Mouse (Mus musculus) forebrain, embryonic 15.5 days (tissue): ENCODE data around the gene Frmd4b. TPM values are rescaled to one million over a fixed set of nuclear protein-coding genes. Genes with fewer than 3 reads are reported as not detected.

Source experiments
- ATAC-seq: fragments of 200-750 bp; cut with Nextera tagmentation; replicated peaks from 2 replicates; pipeline ENCODE4 v1.8.0; 2017; ENCODE audit warnings: mild to moderate bottlenecking, moderate TSS enrichment, moderate library complexity
- H3K27ac ChIP-seq: fragments of 300-500 bp; sonication (generic); replicated peaks from 2 replicates; pipeline ENCODE4 v1.5.1; 2015; ENCODE audit warnings: mild to moderate bottlenecking, inconsistent platforms
- H3K27me3 ChIP-seq: fragments of 300-500 bp; sonication (generic); 2 replicates; pipeline ENCODE4 v1.6.1; 2015; ENCODE audit warnings: inconsistent platforms
- H3K36me3 ChIP-seq: fragments of 300-500 bp; sonication (generic); 2 replicates; pipeline ENCODE4 v1.6.1; 2015; ENCODE audit warnings: mild to moderate bottlenecking, inconsistent platforms
- H3K4me1 ChIP-seq: fragments of 300-500 bp; sonication (generic); 2 replicates; pipeline ENCODE4 v1.6.1; 2015; ENCODE audit warnings: inconsistent platforms
- H3K4me2 ChIP-seq: fragments of 300-500 bp; sonication (generic); replicated peaks from 2 replicates; pipeline ENCODE4 v1.6.1; 2015; ENCODE audit warnings: mild to moderate bottlenecking, inconsistent platforms
- H3K4me3 ChIP-seq: fragments of 300-500 bp; sonication (generic); 2 replicates; pipeline ENCODE4 v1.5.1; 2015; ENCODE audit warnings: mild to moderate bottlenecking, inconsistent platforms
- H3K9ac ChIP-seq: fragments of 300-500 bp; sonication (generic); replicated peaks from 2 replicates; pipeline ENCODE4 v1.6.1; 2015; ENCODE audit warnings: mild to moderate bottlenecking, inconsistent platforms
- H3K9me3 ChIP-seq: fragments of 300-500 bp; sonication (generic); 2 replicates; pipeline ENCODE4 v1.6.1; 2016; ENCODE audit warnings: inconsistent platforms
- WGBS: fragments of 180-500 bp; shearing (Covaris S2); methylation state at CpG from one replicate; pipeline ENCODE4 v1.1.7; 2015; ENCODE audit warnings: mixed read lengths; 5-methylcytosine and 5-hydroxymethylcytosine counted together
- polyA plus RNA-seq: library from polyadenylated mRNA; unstranded; fragments of >200 nt; fragmentation: Nextera tagmentation; extraction: Ambion mirVana; gene quantifications from 2 replicates; pipeline ENCODE4 v1.2.1, GENCODE M21; 2015

Gene Frmd4b
- polyA plus RNA-seq, 1 experiment from 2014 or later, result 49.0 TPM

- Histone ChIP-seq H3K27me3 (no peaks in the 10 kb centered on the region), H3K4me2 (no peak overlapping the region), H3K27ac (0 out of 2 replicates have a peak overlapping the region, but pooled peaks have one; percentile 17), H3K9ac (no peak overlapping the region), H3K36me3 (peaks cover 15% of the 10 kb centered on the region), H3K4me3 (no peak overlapping the region), H3K4me1 (peaks cover 11% of the 10 kb centered on the region), H3K9me3 (no peaks in the 10 kb centered on the region)
- 19% methylated on average over 3 of the region's 3 CpGs for WGBS
- ATAC-seq, result no peak
Observed at GRCm38 (mm10) chr6:97290687-97291086, 326.7 kb downstream of the Frmd4b start.

DNA sequence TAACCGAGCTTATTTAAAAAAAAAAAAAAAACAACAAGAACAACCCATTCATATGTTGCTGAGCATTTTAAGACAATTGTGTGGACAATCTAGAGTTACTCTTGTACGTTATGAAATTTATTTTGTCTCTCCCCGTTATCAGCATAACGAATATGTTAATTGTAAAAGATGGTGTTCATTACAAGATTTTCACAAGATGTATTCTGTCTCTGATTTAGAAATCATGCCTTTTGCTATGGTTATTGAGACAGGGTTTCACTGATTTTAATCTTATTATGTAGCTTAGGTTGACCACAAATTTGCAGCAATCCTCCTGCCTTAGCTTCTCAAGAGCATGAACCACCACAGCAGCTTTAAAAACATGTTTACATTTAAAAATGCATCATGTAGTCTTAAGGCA is 327.5 kb downstream of the Frmd4b start:
- H3K36me3 ChIP-seq, result peaks cover 7% of the 10 kb centered on the region; the same call in 1 of the 2 replicates
- 86% methylated on average over 4 of the region's 4 CpGs for WGBS
- ATAC-seq, result no peak

DNA sequence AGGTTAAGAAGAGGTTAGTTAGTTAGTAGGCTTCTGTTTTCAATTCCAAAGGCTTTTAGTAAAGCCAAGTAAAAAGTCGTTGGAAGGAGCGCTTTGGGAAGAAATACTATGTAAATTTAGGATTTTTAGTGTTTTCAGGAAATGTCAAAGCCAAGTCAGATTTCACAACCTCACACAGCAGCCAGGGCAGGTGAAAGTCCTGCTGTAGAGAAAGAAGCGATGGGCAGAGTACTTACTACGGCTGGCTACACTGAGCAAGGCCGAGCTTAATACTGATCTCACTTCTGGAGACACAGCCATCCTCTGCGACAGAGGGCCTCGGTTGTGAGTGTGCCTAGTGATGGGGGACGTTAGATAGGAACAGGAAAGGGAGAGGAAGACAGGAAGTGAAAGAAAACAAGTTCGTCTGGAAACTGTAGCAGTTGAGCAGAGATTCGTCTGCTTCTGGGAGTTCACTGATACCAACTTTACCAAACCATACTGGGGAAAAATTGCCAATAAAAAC is 328.0 kb downstream of the Frmd4b start:
- no peaks in the 10 kb centered on the region for H3K9me3 ChIP-seq
- ATAC-seq, result no peak
- H3K4me2 ChIP-seq, result no peak overlapping the region
- no peak overlapping the region for H3K27ac ChIP-seq
- H3K27me3 ChIP-seq, result no peaks in the 10 kb centered on the region
- H3K4me3 ChIP-seq, result no peak overlapping the region
- 79% methylated on average over 10 of the region's 10 CpGs for WGBS
- H3K4me1 ChIP-seq, result peaks cover 11% of the 10 kb centered on the region
- H3K9ac ChIP-seq, result no peak overlapping the region
- H3K36me3 ChIP-seq, result peaks cover 7% of the 10 kb centered on the region; the same call in 1 of the 2 replicates

More for the DNA sequence above, 327.5 kb downstream of the Frmd4b start:
- Histone ChIP-seq H3K27ac (no peak overlapping the region), H3K4me1 (peaks cover 11% of the 10 kb centered on the region), H3K4me3 (no peak overlapping the region), H3K9me3 (no peaks in the 10 kb centered on the region), H3K4me2 (no peak overlapping the region), H3K9ac (no peak overlapping the region), H3K27me3 (no peaks in the 10 kb centered on the region)

DNA sequence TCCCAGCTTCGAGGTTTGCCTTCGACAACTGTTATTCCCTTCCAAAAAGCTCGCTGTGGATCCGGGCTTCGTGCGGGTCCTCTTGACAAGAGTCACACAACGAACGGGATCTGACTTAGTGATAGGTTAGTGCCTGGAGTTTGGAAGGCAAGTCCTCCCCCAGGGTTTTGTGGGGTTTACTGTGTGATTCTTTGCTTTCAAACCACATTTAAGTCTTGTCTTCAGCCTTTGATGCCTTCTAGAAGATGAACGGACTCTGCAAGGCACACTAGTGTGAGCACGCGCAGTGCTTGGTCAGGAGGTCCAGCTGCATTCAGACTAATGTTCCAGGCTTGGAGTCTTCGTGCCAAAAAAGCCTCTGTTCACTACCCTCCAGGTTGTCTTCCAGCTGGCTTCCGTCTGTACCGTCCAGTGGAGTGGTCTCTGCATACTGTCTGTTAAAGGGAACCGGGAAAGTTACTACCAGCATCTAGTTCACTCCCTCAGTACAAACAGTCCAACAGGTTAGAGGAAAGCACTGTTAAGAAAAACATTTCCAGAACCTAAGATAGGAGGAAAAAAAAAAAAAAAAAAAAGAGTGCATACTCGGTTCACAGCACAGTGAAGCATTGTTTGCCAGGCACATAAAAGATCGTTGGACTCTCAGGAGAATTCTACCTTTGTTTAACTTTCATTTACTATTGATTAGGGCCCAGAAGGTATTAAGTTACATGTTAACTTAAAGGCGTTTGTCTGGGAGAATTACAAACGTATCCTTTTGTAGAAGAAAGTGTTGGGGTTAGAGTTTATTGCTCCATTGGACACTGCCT is 329.1 kb downstream of the Frmd4b start:
- no peak overlapping the region for H3K4me2 ChIP-seq
- no peak for ATAC-seq
- peaks cover 7% of the 10 kb centered on the region; the same call in 1 of the 2 replicates for H3K36me3 ChIP-seq
- peaks cover 11% of the 10 kb centered on the region for H3K4me1 ChIP-seq
- no peak overlapping the region for H3K9ac ChIP-seq
- H3K27me3 ChIP-seq, result no peaks in the 10 kb centered on the region
- no peak overlapping the region for H3K4me3 ChIP-seq
- H3K9me3 ChIP-seq, result no peaks in the 10 kb centered on the region
- no peak overlapping the region for H3K27ac ChIP-seq
- WGBS, result 77% methylated on average over 19 of the region's 19 CpGs

GRCm38 (mm10) chr6:97286332-97286731 is 331.0 kb downstream of the Frmd4b start:
- Histone ChIP-seq H3K4me1 (peaks cover 7% of the 10 kb centered on the region), H3K27ac (no peak overlapping the region), H3K4me2 (no peak overlapping the region), H3K9me3 (no peaks in the 10 kb centered on the region), H3K36me3 (peaks cover 7% of the 10 kb centered on the region; the same call in 1 of the 2 replicates), H3K9ac (no peak overlapping the region), H3K27me3 (no peaks in the 10 kb centered on the region), H3K4me3 (no peak overlapping the region)
- ATAC-seq, result no peak
- WGBS, result 89% methylated on average over 5 of the region's 5 CpGs

DNA sequence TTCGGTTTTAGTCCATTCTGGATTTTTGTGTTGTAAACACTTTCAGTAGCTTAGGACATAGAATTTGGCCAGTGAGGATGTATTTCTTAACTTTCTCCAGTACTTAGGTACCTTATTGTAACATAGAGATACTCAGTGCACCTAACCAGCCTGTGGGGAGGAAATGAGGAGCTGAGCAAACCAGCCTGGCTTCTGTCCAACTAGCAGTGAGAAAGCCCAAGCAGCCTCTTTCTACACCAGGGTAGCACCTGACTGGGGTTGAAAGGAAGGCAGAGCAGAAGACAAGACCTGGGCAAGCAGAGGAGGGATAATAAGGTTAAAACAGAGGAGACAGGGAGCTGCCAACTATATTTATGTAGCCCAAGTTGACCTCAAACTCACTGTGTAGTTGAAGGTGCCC is 333.7 kb downstream of the Frmd4b start:
- no peak overlapping the region for H3K27ac ChIP-seq
- no peak overlapping the region for H3K4me3 ChIP-seq
- H3K4me1 ChIP-seq, result 0 out of 2 replicates have a peak, but pooled peaks cover 5% of the 10 kb centered on the region
- H3K9me3 ChIP-seq, result no peaks in the 10 kb centered on the region
- no peak overlapping the region for H3K4me2 ChIP-seq
- H3K36me3 ChIP-seq, result peaks cover 7% of the 10 kb centered on the region; the same call in 1 of the 2 replicates
- WGBS, result 95% methylated on average over 1 of the region's 1 CpGs
- no peak overlapping the region for H3K9ac ChIP-seq
- no peak for ATAC-seq
- no peaks in the 10 kb centered on the region for H3K27me3 ChIP-seq

GRCm38 (mm10) chr6:97278878-97279277 is 338.5 kb downstream of the Frmd4b start:
- no peak overlapping the region for H3K9ac ChIP-seq
- ATAC-seq, result no peak
- H3K4me3 ChIP-seq, result no peak overlapping the region
- peaks cover 30% of the 10 kb centered on the region for H3K4me1 ChIP-seq
- H3K4me2 ChIP-seq, result no peak overlapping the region
- no peak overlapping the region for H3K27ac ChIP-seq
- no peaks in the 10 kb centered on the region for H3K9me3 ChIP-seq
- WGBS, result 46% methylated on average over 6 of the region's 6 CpGs
- H3K36me3 ChIP-seq, result no peaks in the 10 kb centered on the region
- H3K27me3 ChIP-seq, result no peaks in the 10 kb centered on the region

DNA sequence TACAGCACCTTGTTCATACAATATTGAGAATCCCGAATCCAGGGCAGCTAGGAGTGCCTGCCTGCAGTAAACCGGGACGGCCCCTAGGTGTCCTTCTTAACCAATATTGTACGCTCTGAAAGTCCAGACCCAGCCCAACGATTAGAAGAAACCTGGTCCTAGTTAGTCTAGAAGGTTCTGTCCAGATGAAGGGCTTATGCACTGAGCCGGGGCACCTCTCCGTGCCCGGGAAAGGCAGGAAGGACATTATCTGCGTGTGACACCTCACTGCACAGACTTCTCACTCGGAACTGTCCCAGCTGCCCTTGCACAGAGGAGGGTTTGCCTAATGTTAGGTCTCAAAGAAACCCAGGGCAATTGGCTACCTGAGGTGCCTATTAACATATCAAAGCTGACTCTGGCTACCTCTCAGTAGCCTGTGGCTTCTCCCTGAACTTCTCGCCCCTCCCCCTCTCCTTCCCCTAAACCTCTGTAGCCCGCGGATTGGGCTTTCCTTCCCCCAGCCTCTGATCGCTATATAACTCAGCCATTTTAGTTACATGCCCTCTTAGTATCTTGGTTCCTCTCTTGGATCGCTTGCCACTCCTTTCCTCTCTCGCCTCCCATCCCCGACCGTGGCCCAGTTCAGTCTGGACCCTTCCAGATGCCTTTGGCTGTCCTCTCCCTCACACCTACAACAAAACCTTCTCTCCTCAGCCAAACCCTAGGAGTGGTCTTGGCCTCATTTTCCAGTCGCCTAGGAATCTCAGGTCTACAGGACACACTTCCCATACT is 339.1 kb downstream of the Frmd4b start:
- Histone ChIP-seq H3K9me3 (no peaks in the 10 kb centered on the region), H3K4me2 (peak overlapping the region; percentile 39), H3K27ac (no peak overlapping the region), H3K27me3 (no peaks in the 10 kb centered on the region), H3K9ac (no peak overlapping the region; the same call in 1 of the 2 replicates), H3K4me3 (peak overlapping the region; percentile 8; the same call in 1 of the 2 replicates), H3K36me3 (no peaks in the 10 kb centered on the region), H3K4me1 (peaks cover 30% of the 10 kb centered on the region)
- WGBS, result 3% methylated on average over 19 of the region's 19 CpGs
- peak; percentile 79 for ATAC-seq

- H3K4me2 ChIP-seq, result no peak overlapping the region
- H3K27ac ChIP-seq, result no peak overlapping the region
- peaks cover 30% of the 10 kb centered on the region for H3K4me1 ChIP-seq
- H3K36me3 ChIP-seq, result no peaks in the 10 kb centered on the region
- no peak overlapping the region for H3K9ac ChIP-seq
- H3K4me3 ChIP-seq, result no peak overlapping the region
- 0 out of 2 replicates have a peak, but pooled peaks have one; percentile 6 for ATAC-seq
- no peaks in the 10 kb centered on the region for H3K27me3 ChIP-seq
- H3K9me3 ChIP-seq, result no peaks in the 10 kb centered on the region
- 58% methylated on average over 5 of the region's 5 CpGs for WGBS
Observed at GRCm38 (mm10) chr6:97276890-97277497, 340.3 kb downstream of the Frmd4b start.

DNA sequence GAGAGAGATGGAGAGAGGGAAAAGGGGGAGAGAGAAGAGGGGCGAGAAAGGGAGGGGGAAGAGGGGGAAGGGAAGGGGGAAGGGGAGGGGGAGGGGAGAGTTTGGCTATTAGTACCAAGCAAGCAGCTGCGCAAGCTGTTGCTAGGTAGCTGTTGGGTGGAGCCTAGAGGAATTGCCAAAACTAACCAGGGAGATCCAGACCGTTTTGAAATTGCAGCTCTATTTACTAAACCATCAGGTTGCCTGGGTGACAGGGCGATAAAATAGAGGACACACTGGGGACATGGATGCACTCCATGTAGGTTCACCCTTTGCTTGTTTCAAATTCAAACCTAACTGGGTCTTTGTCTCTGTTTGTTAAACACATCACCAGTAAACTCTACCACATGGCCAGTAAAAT is 341.0 kb downstream of the Frmd4b start:
- H3K27me3 ChIP-seq, result no peaks in the 10 kb centered on the region
- ATAC-seq, result peak; percentile 26; the same call in 1 of the 2 replicates
- H3K4me3 ChIP-seq, result no peak overlapping the region
- no peaks in the 10 kb centered on the region for H3K9me3 ChIP-seq
- 15% methylated on average over 4 of the region's 4 CpGs for WGBS
- no peaks in the 10 kb centered on the region for H3K36me3 ChIP-seq
- H3K27ac ChIP-seq, result no peak overlapping the region
- no peak overlapping the region for H3K9ac ChIP-seq
- peaks cover 30% of the 10 kb centered on the region for H3K4me1 ChIP-seq
- no peak overlapping the region for H3K4me2 ChIP-seq

DNA sequence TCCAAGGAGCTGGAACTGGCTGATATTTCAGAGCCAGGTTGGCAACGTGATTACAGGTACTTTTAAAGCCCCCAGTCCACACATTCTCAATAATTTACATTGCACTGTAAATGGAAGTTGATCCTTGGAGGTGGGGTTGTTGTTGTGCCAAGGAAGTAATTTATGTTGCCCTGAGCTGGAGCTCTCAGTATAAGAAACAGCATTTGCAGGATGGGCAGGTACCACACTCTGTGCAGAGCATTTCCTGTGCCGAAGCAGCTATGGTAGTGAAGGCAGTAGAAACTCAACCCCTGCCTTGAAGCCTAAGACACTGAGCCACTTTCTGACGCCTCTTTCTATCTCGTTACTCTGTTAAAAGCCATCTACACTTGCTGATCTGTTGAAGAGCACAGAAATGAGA is 341.6 kb downstream of the Frmd4b start:
- Histone ChIP-seq H3K27me3 (no peaks in the 10 kb centered on the region), H3K27ac (no peak overlapping the region), H3K4me1 (peaks cover 30% of the 10 kb centered on the region), H3K4me2 (no peak overlapping the region), H3K36me3 (no peaks in the 10 kb centered on the region), H3K9ac (no peak overlapping the region), H3K4me3 (no peak overlapping the region), H3K9me3 (no peaks in the 10 kb centered on the region)
- no peak for ATAC-seq
- 57% methylated on average over 4 of the region's 4 CpGs for WGBS

DNA sequence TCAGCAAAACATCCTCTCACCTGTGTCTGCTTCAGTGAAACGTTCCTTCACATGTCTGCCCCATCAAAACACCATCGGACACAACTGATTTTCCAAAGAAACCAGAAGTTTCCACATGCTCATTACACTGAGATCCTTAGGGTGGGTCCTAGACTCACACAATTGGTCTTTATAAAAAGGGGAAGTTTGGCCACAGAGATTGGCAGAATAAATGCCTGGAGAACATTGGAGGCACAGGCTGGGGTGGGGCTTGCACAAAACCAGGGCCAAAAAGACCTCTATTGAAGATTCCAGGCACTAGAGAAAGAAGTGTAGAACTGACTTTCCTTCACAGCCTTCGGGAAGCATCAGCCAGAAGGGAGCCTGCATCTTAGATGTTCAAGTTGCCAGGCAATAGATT is 343.6 kb downstream of the Frmd4b start:
- no peak overlapping the region for H3K4me3 ChIP-seq
- no peak overlapping the region for H3K4me2 ChIP-seq
- no peak overlapping the region for H3K9ac ChIP-seq
- H3K36me3 ChIP-seq, result no peaks in the 10 kb centered on the region
- H3K9me3 ChIP-seq, result no peaks in the 10 kb centered on the region
- ATAC-seq, result no peak
- H3K27ac ChIP-seq, result no peak overlapping the region
- no peaks in the 10 kb centered on the region for H3K27me3 ChIP-seq
- peaks cover 26% of the 10 kb centered on the region for H3K4me1 ChIP-seq
- whole genome bisulfite sequencing, result 69% methylated on average over 3 of the region's 3 CpGs
